Mouse (Mus musculus) E14TG2a.4 (cell line): ENCODE measurements around the gene Ina.

Experiments used
- H3K27me3 ChIP-seq: 2 replicates; pipeline ENCODE4 v1.6.1; 2014; ENCODE audit warnings: low read length, control low read depth; ENCODE audit not compliant: insufficient read depth
- H3K36me3 ChIP-seq: 2 replicates; pipeline ENCODE4 v1.6.1; 2014; ENCODE audit warnings: low read length, control low read depth; ENCODE audit not compliant: insufficient read depth
- H3K4me1 ChIP-seq: replicated peaks from 2 replicates; pipeline ENCODE4 v1.6.1; 2014; ENCODE audit warnings: low read depth, low read length, control low read depth
- H3K4me3 ChIP-seq: replicated peaks from 2 replicates; pipeline ENCODE4 v1.5.1; 2014; ENCODE audit warnings: mild to moderate bottlenecking, low read length
- H3K9me3 ChIP-seq: 2 replicates; pipeline ENCODE4 v1.6.1; 2014; ENCODE audit warnings: low read length, control low read depth
- CTCF ChIP-seq: conservative IDR thresholded peaks from 2 replicates; pipeline ENCODE4 v1.5.1; 2014; ENCODE audit warnings: low read length
- NANOG ChIP-seq: IDR thresholded peaks from 2 replicates; pipeline ENCODE4 v1.6.1; 2014; ENCODE audit warnings: borderline replicate concordance, low read length, mixed read lengths
- POU5F1 ChIP-seq: IDR thresholded peaks from 2 replicates; pipeline ENCODE4 v1.6.1; 2014; ENCODE audit warnings: low read length, borderline replicate concordance

Ina gene

GRCm38 (mm10) chr19:47050271-47051032, 36.0 kb downstream of the Ina start, which contains the start of gene Pcgf6:
TSS of gene Pcgf6 (minus strand) at chr19:47050906.
- Histone ChIP-seq H3K4me3 (peak within 1 kb of the TSS; percentile 98), H3K9me3 (no peaks in the 10 kb centered on the region), H3K27me3 (no peaks in the 10 kb centered on the region), H3K4me1 (peaks cover 47% of the 10 kb centered on the region), H3K36me3 (peaks cover 37% of the 10 kb centered on the region)
- TF ChIP-seq POU5F1: no peak

- no peaks in the 10 kb centered on the region for H3K9me3 ChIP-seq
- H3K4me1 ChIP-seq: peaks cover 29% of the 10 kb centered on the region
- no peak overlapping the region for H3K4me3 ChIP-seq
- TF ChIP-seq POU5F1 (no peak), CTCF (no peak), NANOG (no peak)
- 0 out of 2 replicates have a peak, but pooled peaks cover 5% of the 10 kb centered on the region for H3K27me3 ChIP-seq
- H3K36me3 ChIP-seq: peaks cover 12% of the 10 kb centered on the region
Measured at GRCm38 (mm10) chr19:47052927-47053326, 38.4 kb downstream of the Ina start.

GRCm38 (mm10) chr19:47053471-47053870, 39.0 kb downstream of the Ina start:
- H3K9me3 ChIP-seq: no peaks in the 10 kb centered on the region
- H3K4me3 ChIP-seq: no peak overlapping the region
- H3K36me3 ChIP-seq: peaks cover 6% of the 10 kb centered on the region
- 0 out of 2 replicates have a peak, but pooled peaks cover 5% of the 10 kb centered on the region for H3K27me3 ChIP-seq
- no peak for TF ChIP-seq NANOG
- no peak for TF ChIP-seq CTCF
- TF ChIP-seq POU5F1: no peak
- peaks cover 23% of the 10 kb centered on the region for H3K4me1 ChIP-seq

GRCm38 (mm10) chr19:47057684-47058083, 43.2 kb downstream of the Ina start:
- no peak for TF ChIP-seq CTCF
- TF ChIP-seq NANOG: no peak
- no peak for TF ChIP-seq POU5F1
- no peaks in the 10 kb centered on the region for H3K9me3 ChIP-seq
- H3K36me3 ChIP-seq: no peaks in the 10 kb centered on the region
- H3K4me1 ChIP-seq: peaks cover 1% of the 10 kb centered on the region
- H3K4me3 ChIP-seq: no peak overlapping the region
- H3K27me3 ChIP-seq: 0 out of 2 replicates have a peak, but pooled peaks cover 5% of the 10 kb centered on the region

- H3K4me1 ChIP-seq: peaks cover 27% of the 10 kb centered on the region
- TF ChIP-seq CTCF (peak; percentile 72), POU5F1 (no peak)
- no peaks in the 10 kb centered on the region for H3K27me3 ChIP-seq
- H3K4me3 ChIP-seq: no peak overlapping the region
- H3K36me3 ChIP-seq: peaks cover 9% of the 10 kb centered on the region
- H3K9me3 ChIP-seq: no peaks in the 10 kb centered on the region
Measured at GRCm38 (mm10) chr19:47065860-47066259, 51.4 kb downstream of the Ina start.

- Histone ChIP-seq H3K9me3 (no peaks in the 10 kb centered on the region), H3K36me3 (peaks cover 22% of the 10 kb centered on the region), H3K27me3 (no peaks in the 10 kb centered on the region), H3K4me1 (peaks cover 27% of the 10 kb centered on the region), H3K4me3 (peak within 1 kb of the TSS; percentile 100)
- TF ChIP-seq POU5F1 (no peak), NANOG (no peak), CTCF (no peak)
Measured at GRCm38 (mm10) chr19:47067096-47067882, 52.8 kb downstream of the Ina start, which contains the start of gene Taf5. TSS of gene Taf5 (plus strand) at chr19:47067746.

- peaks cover 27% of the 10 kb centered on the region for H3K4me1 ChIP-seq
- peaks cover 30% of the 10 kb centered on the region for H3K36me3 ChIP-seq
- no peaks in the 10 kb centered on the region for H3K27me3 ChIP-seq
- H3K4me3 ChIP-seq: peak overlapping the region; percentile 100
- TF ChIP-seq NANOG (no peak), POU5F1 (no peak), CTCF (no peak)
- no peaks in the 10 kb centered on the region for H3K9me3 ChIP-seq
Measured at GRCm38 (mm10) chr19:47067924-47068611, 53.6 kb downstream of the Ina start.
